Mouse (Mus musculus): ENCODE results near the gene Xirp1. TPM values are rescaled to one million over a fixed set of nuclear protein-coding genes. Genes with fewer than 3 reads are reported as not detected.

Xirp1 gene
- polyA plus RNA-seq, 1 experiment from 2014 or later: not detected

- no peak overlapping the region for H3K4me3 ChIP-seq (ENCODE audit: low read depth, low read length)
- no peaks in the 10 kb centered on the region for H3K27me3 ChIP-seq (ENCODE audit: control insufficient read depth, insufficient read depth, low read length)
- no peaks in the 10 kb centered on the region for H3K36me3 ChIP-seq (ENCODE audit: control insufficient read depth, insufficient read depth, low read length)
- H3K9ac ChIP-seq (ENCODE audit: low read length): no peak overlapping the region
- H3K9me3 ChIP-seq (ENCODE audit: control insufficient read depth, low read length): no peaks in the 10 kb centered on the region
- peaks cover 2% of the 10 kb centered on the region; the same call in 1 of the 2 replicates for H3K4me1 ChIP-seq (replicated peaks; ENCODE audit: control insufficient read depth, insufficient read depth, low read length)
- H3K27ac ChIP-seq (ENCODE audit: low read depth, low read length): no peak overlapping the region
- H3K4me2 ChIP-seq (ENCODE audit: low read depth, low read length, severe bottlenecking): no peak overlapping the region
- DNase-seq (ENCODE audit: low spot score) (no peak), ATAC-seq (replicated peaks; ENCODE audit: low FRiP score) (no peak)
- 98% methylated on average over 4 of the region's 4 CpGs for WGBS
Observed at GRCm38 (mm10) chr9:119975286-119975685, 48.1 kb downstream of the Xirp1 start.

- H3K27ac ChIP-seq (ENCODE audit: low read depth, low read length): no peak overlapping the region
- ATAC-seq (replicated peaks; ENCODE audit: low FRiP score) (no peak), DNase-seq (ENCODE audit: low spot score) (no peak)
- H3K4me2 ChIP-seq (ENCODE audit: low read depth, low read length, severe bottlenecking): no peak overlapping the region
- H3K4me1 ChIP-seq (replicated peaks; ENCODE audit: control insufficient read depth, insufficient read depth, low read length): peaks cover 2% of the 10 kb centered on the region; the same call in 1 of the 2 replicates
- no peak overlapping the region for H3K4me3 ChIP-seq (ENCODE audit: low read depth, low read length)
- no peaks in the 10 kb centered on the region for H3K9me3 ChIP-seq (ENCODE audit: control insufficient read depth, low read length)
- no peaks in the 10 kb centered on the region for H3K36me3 ChIP-seq (ENCODE audit: control insufficient read depth, insufficient read depth, low read length)
- 85% methylated on average over 5 of the region's 5 CpGs for WGBS
- no peaks in the 10 kb centered on the region for H3K27me3 ChIP-seq (ENCODE audit: control insufficient read depth, insufficient read depth, low read length)
- H3K9ac ChIP-seq (ENCODE audit: low read length): no peak overlapping the region
Observed at GRCm38 (mm10) chr9:119974609-119975008, 48.8 kb downstream of the Xirp1 start.

- H3K4me2 ChIP-seq (ENCODE audit: low read depth, low read length, severe bottlenecking): no peak overlapping the region
- DNase-seq (ENCODE audit: low spot score) (no peak), ATAC-seq (replicated peaks; ENCODE audit: low FRiP score) (no peak)
- no peak overlapping the region for H3K27ac ChIP-seq (ENCODE audit: low read depth, low read length)
- no peaks in the 10 kb centered on the region; the same call in 1 of the 2 replicates for H3K4me1 ChIP-seq (replicated peaks; ENCODE audit: control insufficient read depth, insufficient read depth, low read length)
- no peaks in the 10 kb centered on the region for H3K36me3 ChIP-seq (ENCODE audit: control insufficient read depth, insufficient read depth, low read length)
- H3K9me3 ChIP-seq (ENCODE audit: control insufficient read depth, low read length): no peaks in the 10 kb centered on the region
- H3K27me3 ChIP-seq (ENCODE audit: control insufficient read depth, insufficient read depth, low read length): no peaks in the 10 kb centered on the region
- H3K9ac ChIP-seq (ENCODE audit: low read length): no peak overlapping the region
- no peak overlapping the region for H3K4me3 ChIP-seq (ENCODE audit: low read depth, low read length)
- WGBS: 87% methylated on average over 27 of the region's 27 CpGs
Observed at GRCm38 (mm10) chr9:119973869-119974520, 49.4 kb downstream of the Xirp1 start.

- H3K9me3 ChIP-seq (ENCODE audit: control insufficient read depth, low read length): no peaks in the 10 kb centered on the region
- ATAC-seq (replicated peaks; ENCODE audit: low FRiP score) (no peak), DNase-seq (ENCODE audit: low spot score) (no peak)
- no peak overlapping the region for H3K9ac ChIP-seq (ENCODE audit: low read length)
- no peak overlapping the region for H3K4me2 ChIP-seq (ENCODE audit: low read depth, low read length, severe bottlenecking)
- WGBS: 97% methylated on average over 23 of the region's 23 CpGs
- no peaks in the 10 kb centered on the region for H3K27me3 ChIP-seq (ENCODE audit: control insufficient read depth, insufficient read depth, low read length)
- H3K36me3 ChIP-seq (ENCODE audit: control insufficient read depth, insufficient read depth, low read length): no peaks in the 10 kb centered on the region
- no peak overlapping the region for H3K27ac ChIP-seq (ENCODE audit: low read depth, low read length)
- H3K4me1 ChIP-seq (replicated peaks; ENCODE audit: control insufficient read depth, insufficient read depth, low read length): no peaks in the 10 kb centered on the region; the same call in 1 of the 2 replicates
- no peak overlapping the region for H3K4me3 ChIP-seq (ENCODE audit: low read depth, low read length)
Observed at GRCm38 (mm10) chr9:119973281-119973680, 50.1 kb downstream of the Xirp1 start.

- H3K27me3 ChIP-seq (ENCODE audit: control insufficient read depth, insufficient read depth, low read length): no peaks in the 10 kb centered on the region
- ATAC-seq (replicated peaks; ENCODE audit: low FRiP score): no peak
- WGBS: 93% methylated on average over 12 of the region's 12 CpGs
- no peaks in the 10 kb centered on the region for H3K36me3 ChIP-seq (ENCODE audit: control insufficient read depth, insufficient read depth, low read length)
- H3K9me3 ChIP-seq (ENCODE audit: control insufficient read depth, low read length): no peaks in the 10 kb centered on the region
- no peak for DNase-seq (ENCODE audit: low spot score)
- no peak overlapping the region for H3K9ac ChIP-seq (ENCODE audit: low read length)
- H3K4me3 ChIP-seq (ENCODE audit: low read depth, low read length): no peak overlapping the region
- no peak overlapping the region for H3K27ac ChIP-seq (ENCODE audit: low read depth, low read length)
- H3K4me2 ChIP-seq (ENCODE audit: low read depth, low read length, severe bottlenecking): no peak overlapping the region
- H3K4me1 ChIP-seq (replicated peaks; ENCODE audit: control insufficient read depth, insufficient read depth, low read length): no peaks in the 10 kb centered on the region; the same call in 1 of the 2 replicates
Observed at GRCm38 (mm10) chr9:119972582-119972981, 50.8 kb downstream of the Xirp1 start.

- Histone ChIP-seq H3K9me3 (ENCODE audit: control insufficient read depth, low read length) (no peaks in the 10 kb centered on the region), H3K9ac (ENCODE audit: low read length) (no peak overlapping the region), H3K4me1 (replicated peaks; ENCODE audit: control insufficient read depth, insufficient read depth, low read length) (no peaks in the 10 kb centered on the region), H3K4me3 (ENCODE audit: low read depth, low read length) (no peak overlapping the region), H3K27me3 (ENCODE audit: control insufficient read depth, insufficient read depth, low read length) (no peaks in the 10 kb centered on the region), H3K4me2 (ENCODE audit: low read depth, low read length, severe bottlenecking) (no peak overlapping the region), H3K36me3 (ENCODE audit: control insufficient read depth, insufficient read depth, low read length) (no peaks in the 10 kb centered on the region), H3K27ac (ENCODE audit: low read depth, low read length) (no peak overlapping the region)
- DNase-seq (ENCODE audit: low spot score) (no peak), ATAC-seq (replicated peaks; ENCODE audit: low FRiP score) (no peak)
- WGBS: 94% methylated on average over 10 of the region's 10 CpGs
Observed at GRCm38 (mm10) chr9:119972166-119972565, 51.2 kb downstream of the Xirp1 start.

- no peaks in the 10 kb centered on the region for H3K9me3 ChIP-seq (ENCODE audit: control insufficient read depth, low read length)
- no peak overlapping the region for H3K9ac ChIP-seq (ENCODE audit: low read length)
- no peaks in the 10 kb centered on the region for H3K4me1 ChIP-seq (replicated peaks; ENCODE audit: control insufficient read depth, insufficient read depth, low read length)
- H3K27ac ChIP-seq (ENCODE audit: low read depth, low read length): no peak overlapping the region
- no peaks in the 10 kb centered on the region for H3K27me3 ChIP-seq (ENCODE audit: control insufficient read depth, insufficient read depth, low read length)
- ATAC-seq (replicated peaks; ENCODE audit: low FRiP score): no peak
- H3K4me3 ChIP-seq (ENCODE audit: low read depth, low read length): no peak overlapping the region
- no peak overlapping the region for H3K4me2 ChIP-seq (ENCODE audit: low read depth, low read length, severe bottlenecking)
- no peak for DNase-seq (ENCODE audit: low spot score)
- H3K36me3 ChIP-seq (ENCODE audit: control insufficient read depth, insufficient read depth, low read length): no peaks in the 10 kb centered on the region
- WGBS: 84% methylated on average over 7 of the region's 7 CpGs
Observed at GRCm38 (mm10) chr9:119970763-119971656, 52.4 kb downstream of the Xirp1 start.

GRCm38 (mm10) chr9:119970221-119970620 lies 53.2 kb downstream of the Xirp1 start:
- no peaks in the 10 kb centered on the region for H3K27me3 ChIP-seq (ENCODE audit: control insufficient read depth, insufficient read depth, low read length)
- ATAC-seq (replicated peaks; ENCODE audit: low FRiP score) (no peak), DNase-seq (ENCODE audit: low spot score) (no peak)
- no peaks in the 10 kb centered on the region for H3K9me3 ChIP-seq (ENCODE audit: control insufficient read depth, low read length)
- no peak overlapping the region for H3K9ac ChIP-seq (ENCODE audit: low read length)
- H3K36me3 ChIP-seq (ENCODE audit: control insufficient read depth, insufficient read depth, low read length): no peaks in the 10 kb centered on the region
- no peak overlapping the region for H3K27ac ChIP-seq (ENCODE audit: low read depth, low read length)
- WGBS: 51% methylated on average over 6 of the region's 6 CpGs
- H3K4me2 ChIP-seq (ENCODE audit: low read depth, low read length, severe bottlenecking): no peak overlapping the region
- no peak overlapping the region for H3K4me3 ChIP-seq (ENCODE audit: low read depth, low read length)
- H3K4me1 ChIP-seq (replicated peaks; ENCODE audit: control insufficient read depth, insufficient read depth, low read length): no peaks in the 10 kb centered on the region

Measured in forebrain, embryonic 11.5 days (tissue).